Mouse (Mus musculus) liver, embryonic 14.5 days (tissue): ENCODE data around the gene Kansl1l. TPM values are rescaled to one million over a fixed set of nuclear protein-coding genes. Genes with fewer than 3 reads are reported as not detected.

ENCODE experiments used
- ATAC-seq: fragments of 200-750 bp; cut with Nextera tagmentation; 2 replicates; pipeline ENCODE4 v1.8.0; 2017; ENCODE audit warnings: moderate number of reproducible peaks, mild to moderate bottlenecking, moderate library complexity; ENCODE audit not compliant: insufficient read depth
- DNase-seq, 3 experiments: peaks; one replicate each; pipeline ENCODE4 v3.0.0-alpha.2; 2012 to 2013; ENCODE audit warnings: low read depth in 3 of 3, low spot score in 3 of 3
- H3K27ac ChIP-seq: fragments of 300-500 bp; sonication (generic); 2 replicates; pipeline ENCODE4 v1.5.1; 2014; ENCODE audit warnings: moderate library complexity, mild to moderate bottlenecking, control low read depth, inconsistent platforms
- H3K27me3 ChIP-seq: fragments of 300-500 bp; sonication (generic); 2 replicates; pipeline ENCODE4 v1.6.1; 2014; ENCODE audit warnings: mild to moderate bottlenecking, low read length, moderate library complexity; ENCODE audit not compliant: control insufficient read depth, insufficient read depth
- H3K36me3 ChIP-seq: fragments of 300-500 bp; sonication (generic); replicated peaks from 2 replicates; pipeline ENCODE4 v1.6.1; 2014; ENCODE audit warnings: low read depth; ENCODE audit not compliant: control insufficient read depth, insufficient read depth
- H3K4me1 ChIP-seq, 2 experiments: fragments of 200-500 bp in 1 of 2; fragments of 300-500 bp in 1 of 2; sonication (generic) in 1 of 2; replicated peaks; 2 replicates each; pipeline ENCODE4 v1.6.1; 2012 to 2014; ENCODE audit warnings: antibody characterized with exemption in 1 of 2, inconsistent platforms in 1 of 2, low read length in 1 of 2; ENCODE audit not compliant: control insufficient read depth in 2 of 2, insufficient read depth in 2 of 2
- H3K4me2 ChIP-seq: fragments of 300-500 bp; sonication (generic); 2 replicates; pipeline ENCODE4 v1.6.1; 2014; ENCODE audit warnings: low read depth, mild to moderate bottlenecking, control low read depth, moderate library complexity
- H3K4me3 ChIP-seq, 2 experiments: fragments of 200-500 bp in 1 of 2; fragments of 300-500 bp in 1 of 2; sonication (generic) in 1 of 2; 2 replicates each; pipeline ENCODE4 v1.5.1; 2012 to 2014; ENCODE audit warnings: low read depth in 2 of 2, low read length in 2 of 2, mild to moderate bottlenecking in 2 of 2, control low read depth in 1 of 2, inconsistent platforms in 1 of 2, moderate library complexity in 1 of 2; ENCODE audit not compliant: insufficient read depth in 1 of 2
- H3K9ac ChIP-seq: fragments of 300-500 bp; sonication (generic); replicated peaks from 2 replicates; pipeline ENCODE4 v1.6.1; 2014; ENCODE audit warnings: mild to moderate bottlenecking, control low read depth, moderate library complexity
- H3K9me3 ChIP-seq: fragments of 300-500 bp; sonication (generic); 2 replicates; pipeline ENCODE4 v1.6.1; 2016; ENCODE audit warnings: low read length, mixed read lengths; ENCODE audit not compliant: control insufficient read depth
- CTCF ChIP-seq: IDR thresholded peaks from 2 replicates; pipeline ENCODE4 v1.5.1; 2016; ENCODE audit warnings: antibody characterized with exemption, low read depth, control low read depth
- EP300 ChIP-seq: IDR thresholded peaks from 2 replicates; pipeline ENCODE4 v1.6.1; 2016; ENCODE audit warnings: antibody characterized with exemption, low read depth
- WGBS: fragments of 180-500 bp; shearing (Covaris S2); extraction: QIAGEN DNeasy Blood & Tissue Kit; methylation state at CpG from one replicate; pipeline ENCODE4 v1.1.7; 2014; ENCODE audit not compliant: insufficient replicate concordance; 5-methylcytosine and 5-hydroxymethylcytosine counted together
- polyA plus RNA-seq, 2 experiments: library from polyadenylated mRNA; depleted of rRNA in 1 of 2; stranded (reverse) in 1 of 2; unstranded in 1 of 2; fragments of >200 nt; fragmentation: Nextera tagmentation in 1 of 2; extraction: Ambion mirVana in 1 of 2; gene quantifications; 2 replicates each; pipeline versions ENCODE4 v1.2.1 to v1.2.3; 2012 to 2014

Kansl1l gene
- polyA plus RNA-seq, 2 experiments, result 1.9 TPM

DNA sequence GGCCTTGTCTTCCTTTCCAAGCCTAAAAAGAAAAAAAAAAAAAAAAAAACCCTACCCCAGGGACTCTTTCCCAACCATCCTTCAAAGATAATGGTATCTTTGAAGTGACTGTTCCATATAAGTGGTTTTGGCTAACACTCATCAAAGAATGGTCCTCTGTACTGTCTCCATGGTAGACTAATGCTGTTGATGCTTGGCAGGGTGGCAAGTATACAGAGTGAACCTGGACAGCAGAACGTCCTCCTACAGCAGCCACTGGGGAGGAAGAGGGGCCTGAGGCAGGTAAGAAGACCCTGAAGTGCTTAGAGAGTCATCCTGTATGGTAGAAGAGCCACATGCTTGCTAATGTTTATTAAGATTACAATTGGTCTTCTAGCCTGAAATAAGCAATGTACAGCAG lies 125.1 kb downstream of the Kansl1l start:
- no peak for ATAC-seq
- 64% methylated on average over 1 of the region's 1 CpGs for WGBS
- H3K4me3 ChIP-seq, result no peak overlapping the region

DNA sequence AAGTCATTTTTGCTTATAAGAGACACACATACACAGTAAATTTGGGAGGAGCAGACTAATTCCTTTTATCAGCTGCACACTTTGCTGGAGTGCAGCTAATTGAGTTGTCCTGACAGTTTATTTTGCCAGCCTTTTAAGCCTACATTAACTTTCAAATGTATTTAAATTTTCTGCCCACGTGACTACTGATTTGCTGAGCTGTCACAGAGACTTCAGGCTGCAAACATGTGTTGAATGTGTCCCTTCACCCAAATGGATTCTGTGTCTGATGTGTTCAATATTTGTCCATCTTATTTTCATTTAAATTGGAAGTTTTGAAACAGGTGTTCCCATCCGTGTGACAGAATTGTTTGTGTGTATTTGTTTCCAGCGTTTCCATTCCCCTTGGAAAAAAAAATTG lies 125.6 kb downstream of the Kansl1l start:
- Histone ChIP-seq H3K4me2 (no peak overlapping the region), H3K27me3 (no peaks in the 10 kb centered on the region), H3K4me3 (no peak overlapping the region), H3K9ac (no peak overlapping the region), H3K36me3 (no peaks in the 10 kb centered on the region), H3K9me3 (no peaks in the 10 kb centered on the region), H3K4me1 (no peaks in the 10 kb centered on the region), H3K27ac (no peak overlapping the region)
- ATAC-seq (no peak), DNase-seq (no peak)
- WGBS, result 54% methylated on average over 3 of the region's 3 CpGs
- TF ChIP-seq EP300, result no peak
- TF ChIP-seq CTCF, result no peak

More for the DNA sequence above, 125.1 kb downstream of the Kansl1l start:
- DNase-seq, result no peak
- TF ChIP-seq CTCF (no peak), EP300 (no peak)
- H3K27me3 ChIP-seq, result no peaks in the 10 kb centered on the region
- H3K9me3 ChIP-seq, result no peaks in the 10 kb centered on the region
- H3K4me2 ChIP-seq, result no peak overlapping the region
- no peak overlapping the region for H3K27ac ChIP-seq
- no peaks in the 10 kb centered on the region for H3K36me3 ChIP-seq
- no peaks in the 10 kb centered on the region for H3K4me1 ChIP-seq
- no peak overlapping the region for H3K9ac ChIP-seq

DNA sequence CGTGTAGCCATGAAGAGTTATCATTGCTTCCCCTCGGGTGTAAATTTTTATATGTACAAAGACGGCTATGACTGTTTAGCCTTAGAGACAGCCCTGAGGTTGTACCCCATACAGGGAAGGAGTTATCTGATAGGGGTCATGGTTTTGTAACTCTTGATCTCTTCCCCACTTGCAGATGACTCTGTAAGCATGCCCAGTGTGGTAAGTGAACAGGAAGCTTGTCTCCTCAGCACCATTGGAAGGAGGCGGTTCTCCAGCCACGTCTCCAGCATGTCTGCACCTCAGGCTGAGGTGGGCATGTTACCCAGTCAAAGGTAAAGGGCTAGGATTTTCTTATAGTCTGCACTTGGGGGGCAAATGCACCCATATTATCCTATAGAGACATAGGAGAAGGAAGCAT lies 134.4 kb downstream of the Kansl1l start:
- no peaks in the 10 kb centered on the region for H3K36me3 ChIP-seq
- H3K9me3 ChIP-seq, result no peaks in the 10 kb centered on the region
- H3K4me1 ChIP-seq, result no peaks in the 10 kb centered on the region
- no peaks in the 10 kb centered on the region for H3K27me3 ChIP-seq
- 57% methylated on average over 5 of the region's 5 CpGs for WGBS
- no peak for TF ChIP-seq EP300
- no peak for TF ChIP-seq CTCF
- DNase-seq, result no peak
- H3K4me3 ChIP-seq, result no peak overlapping the region
- no peak for ATAC-seq
- no peak overlapping the region for H3K4me2 ChIP-seq
- no peak overlapping the region for H3K27ac ChIP-seq
- no peak overlapping the region for H3K9ac ChIP-seq

GRCm38 (mm10) chr1:66678662-66679061 lies 138.7 kb downstream of the Kansl1l start:
- DNase-seq (no peak), ATAC-seq (no peak)
- no peaks in the 10 kb centered on the region for H3K36me3 ChIP-seq
- no peak overlapping the region for H3K27ac ChIP-seq
- TF ChIP-seq CTCF (no peak), EP300 (no peak)
- no peaks in the 10 kb centered on the region for H3K27me3 ChIP-seq
- no peaks in the 10 kb centered on the region for H3K4me1 ChIP-seq
- H3K9me3 ChIP-seq, result no peaks in the 10 kb centered on the region
- H3K9ac ChIP-seq, result no peak overlapping the region
- no peak overlapping the region for H3K4me3 ChIP-seq
- 35% methylated on average over 2 of the region's 2 CpGs for WGBS
- no peak overlapping the region for H3K4me2 ChIP-seq

DNA sequence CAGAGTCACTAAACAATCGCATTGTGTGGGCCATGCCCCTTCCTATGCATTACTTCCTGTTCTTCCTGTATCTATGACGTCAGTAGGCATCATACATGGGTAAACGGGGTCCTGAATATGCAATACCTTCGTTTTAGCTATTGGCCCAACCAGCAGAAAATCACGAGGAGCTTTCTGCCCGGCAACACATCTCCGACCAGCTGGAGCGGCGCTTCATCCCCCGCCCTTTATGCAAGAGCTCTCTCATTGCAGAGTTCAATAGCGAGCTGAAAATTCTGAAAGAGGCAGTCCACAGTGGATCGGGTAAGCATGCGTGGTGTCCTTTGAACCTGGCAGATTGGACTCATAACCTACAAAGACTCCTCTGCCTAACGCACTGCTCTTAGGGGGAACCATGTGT lies 139.4 kb downstream of the Kansl1l start:
- TF ChIP-seq EP300 (no peak), CTCF (no peak)
- H3K36me3 ChIP-seq, result no peaks in the 10 kb centered on the region
- H3K4me3 ChIP-seq, result no peak overlapping the region
- 68% methylated on average over 14 of the region's 14 CpGs for WGBS
- no peaks in the 10 kb centered on the region for H3K27me3 ChIP-seq
- no peak overlapping the region for H3K9ac ChIP-seq
- DNase-seq, result no peak
- H3K27ac ChIP-seq, result no peak overlapping the region
- H3K4me2 ChIP-seq, result no peak overlapping the region
- no peaks in the 10 kb centered on the region for H3K9me3 ChIP-seq
- H3K4me1 ChIP-seq, result no peaks in the 10 kb centered on the region
- ATAC-seq, result no peak

DNA sequence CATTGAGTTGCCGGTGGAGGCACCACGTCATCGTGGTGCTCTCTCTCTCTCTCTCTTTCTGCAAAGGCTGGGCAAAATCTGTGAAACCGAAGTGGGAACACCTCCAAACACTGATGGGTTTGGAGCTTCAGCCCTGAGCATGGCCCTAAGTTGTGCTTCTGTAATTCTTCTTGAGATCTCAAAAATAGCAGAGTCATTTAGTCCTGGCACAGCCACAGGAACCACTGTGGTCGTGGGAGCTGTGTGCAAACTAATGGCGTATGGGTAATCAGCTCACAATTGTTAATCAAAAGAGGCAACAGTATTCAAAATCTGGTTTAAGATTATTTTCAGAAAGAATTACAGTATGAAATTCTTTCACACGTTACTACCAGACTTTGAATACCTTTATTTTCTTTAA lies 144.6 kb downstream of the Kansl1l start:
- no peak overlapping the region for H3K4me3 ChIP-seq
- no peaks in the 10 kb centered on the region for H3K36me3 ChIP-seq
- WGBS, result 63% methylated on average over 7 of the region's 7 CpGs
- ATAC-seq (no peak), DNase-seq (no peak)
- no peak for TF ChIP-seq CTCF
- no peak for TF ChIP-seq EP300
- no peaks in the 10 kb centered on the region for H3K27me3 ChIP-seq
- H3K9me3 ChIP-seq, result no peaks in the 10 kb centered on the region
- no peak overlapping the region for H3K9ac ChIP-seq
- no peak overlapping the region for H3K4me2 ChIP-seq
- H3K27ac ChIP-seq, result no peak overlapping the region
- no peaks in the 10 kb centered on the region for H3K4me1 ChIP-seq
